Mouse (Mus musculus): ENCODE measurements around the gene Sipa1l2. TPM values are rescaled to one million over a fixed set of nuclear protein-coding genes. Genes with fewer than 3 reads are reported as not detected.

Gene Sipa1l2
- polyA plus RNA-seq, 1 experiment: 19.6 TPM

- no peak for TF ChIP-seq CTCF (IDR thresholded peaks at IDR 0.05; ENCODE audit: control insufficient read depth, insufficient read depth, insufficient replicate concordance, low read depth, low read length)
- TF ChIP-seq POLR2A (IDR thresholded peaks at IDR 0.05; ENCODE audit: control insufficient read depth, low read depth, low read length): no peak
- Histone ChIP-seq H3K36me3 (ENCODE audit: control insufficient read depth, insufficient read depth, low read length) (no peaks in the 10 kb centered on the region; the same call in 1 of the 2 replicates), H3K27me3 (ENCODE audit: control insufficient read depth, insufficient read depth, low read length) (no peaks in the 10 kb centered on the region), H3K4me3 (ENCODE audit: control insufficient read depth, low read depth, low read length) (no peak overlapping the region), H3K27ac (ENCODE audit: control insufficient read depth, insufficient read depth, low read depth, low read length) (no peak overlapping the region), H3K4me1 (ENCODE audit: control insufficient read depth, insufficient read depth, low read length) (no peaks in the 10 kb centered on the region)
These were observed 135.5 kb downstream of the Sipa1l2 start for GRCm38 (mm10) chr8:125434151-125434550.

- Histone ChIP-seq H3K4me3 (ENCODE audit: control insufficient read depth, low read depth, low read length) (no peak overlapping the region), H3K27me3 (ENCODE audit: control insufficient read depth, insufficient read depth, low read length) (no peaks in the 10 kb centered on the region), H3K27ac (ENCODE audit: control insufficient read depth, insufficient read depth, low read depth, low read length) (no peak overlapping the region), H3K36me3 (ENCODE audit: control insufficient read depth, insufficient read depth, low read length) (no peaks in the 10 kb centered on the region; the same call in 1 of the 2 replicates), H3K4me1 (ENCODE audit: control insufficient read depth, insufficient read depth, low read length) (no peaks in the 10 kb centered on the region)
- no peak for TF ChIP-seq CTCF (IDR thresholded peaks at IDR 0.05; ENCODE audit: control insufficient read depth, insufficient read depth, insufficient replicate concordance, low read depth, low read length)
- no peak for TF ChIP-seq POLR2A (IDR thresholded peaks at IDR 0.05; ENCODE audit: control insufficient read depth, low read depth, low read length)
These were observed 138.3 kb downstream of the Sipa1l2 start for GRCm38 (mm10) chr8:125431321-125431720.

GRCm38 (mm10) chr8:125430796-125431195 is 138.8 kb downstream of the Sipa1l2 start:
- TF ChIP-seq CTCF (IDR thresholded peaks at IDR 0.05; ENCODE audit: control insufficient read depth, insufficient read depth, insufficient replicate concordance, low read depth, low read length): no peak
- no peak for TF ChIP-seq POLR2A (IDR thresholded peaks at IDR 0.05; ENCODE audit: control insufficient read depth, low read depth, low read length)
- Histone ChIP-seq H3K4me3 (ENCODE audit: control insufficient read depth, low read depth, low read length) (no peak overlapping the region), H3K4me1 (ENCODE audit: control insufficient read depth, insufficient read depth, low read length) (no peaks in the 10 kb centered on the region), H3K27ac (ENCODE audit: control insufficient read depth, insufficient read depth, low read depth, low read length) (no peak overlapping the region), H3K27me3 (ENCODE audit: control insufficient read depth, insufficient read depth, low read length) (no peaks in the 10 kb centered on the region), H3K36me3 (ENCODE audit: control insufficient read depth, insufficient read depth, low read length) (no peaks in the 10 kb centered on the region; the same call in 1 of the 2 replicates)

DNA sequence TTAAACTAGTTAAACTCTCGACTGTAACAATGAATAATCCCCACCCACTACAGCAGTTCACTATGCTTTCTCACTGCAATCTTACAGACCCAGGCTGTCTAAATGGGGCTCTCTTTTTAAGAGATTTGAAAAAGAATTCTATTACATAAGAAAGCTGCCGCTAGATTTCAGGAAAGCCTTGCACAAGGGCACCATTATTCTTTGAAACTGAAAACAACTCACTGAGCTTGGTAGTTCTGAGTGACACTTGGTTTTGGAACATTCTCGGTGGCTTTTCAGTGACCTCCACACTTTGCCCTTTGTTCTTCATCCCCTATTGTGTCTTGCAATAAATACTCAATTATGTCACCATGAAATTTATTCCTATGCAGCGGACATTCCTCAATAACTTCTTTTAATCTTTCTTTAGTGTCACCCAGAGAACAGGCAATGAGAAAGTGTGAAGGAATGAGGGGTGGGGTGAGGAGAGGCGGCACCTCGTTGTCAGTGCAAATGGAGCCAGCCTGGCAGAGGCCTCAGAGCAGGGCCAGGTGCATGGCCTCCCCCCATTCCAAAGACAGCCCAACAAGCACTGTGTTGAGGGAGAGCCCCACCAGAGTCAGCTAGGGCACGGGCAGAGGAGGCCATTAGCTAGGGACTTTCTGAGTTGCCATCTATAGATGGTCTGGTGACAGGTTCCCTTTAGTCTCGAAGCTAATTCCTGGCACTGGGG is 140.5 kb downstream of the Sipa1l2 start:
- no peak overlapping the region for H3K27ac ChIP-seq (ENCODE audit: control insufficient read depth, insufficient read depth, low read depth, low read length)
- no peak overlapping the region for H3K4me3 ChIP-seq (ENCODE audit: control insufficient read depth, low read depth, low read length)
- H3K27me3 ChIP-seq (ENCODE audit: control insufficient read depth, insufficient read depth, low read length): no peaks in the 10 kb centered on the region
- H3K4me1 ChIP-seq (ENCODE audit: control insufficient read depth, insufficient read depth, low read length): no peaks in the 10 kb centered on the region
- H3K36me3 ChIP-seq (ENCODE audit: control insufficient read depth, insufficient read depth, low read length): no peaks in the 10 kb centered on the region; the same call in 1 of the 2 replicates
- TF ChIP-seq POLR2A (IDR thresholded peaks at IDR 0.05; ENCODE audit: control insufficient read depth, low read depth, low read length) (no peak), CTCF (IDR thresholded peaks at IDR 0.05; ENCODE audit: control insufficient read depth, insufficient read depth, insufficient replicate concordance, low read depth, low read length) (no peak)

- TF ChIP-seq POLR2A (IDR thresholded peaks at IDR 0.05; ENCODE audit: control insufficient read depth, low read depth, low read length) (no peak), CTCF (IDR thresholded peaks at IDR 0.05; ENCODE audit: control insufficient read depth, insufficient read depth, insufficient replicate concordance, low read depth, low read length) (no peak)
- Histone ChIP-seq H3K36me3 (ENCODE audit: control insufficient read depth, insufficient read depth, low read length) (no peaks in the 10 kb centered on the region; the same call in 1 of the 2 replicates), H3K4me3 (ENCODE audit: control insufficient read depth, low read depth, low read length) (no peak overlapping the region), H3K27ac (ENCODE audit: control insufficient read depth, insufficient read depth, low read depth, low read length) (no peak overlapping the region), H3K27me3 (ENCODE audit: control insufficient read depth, insufficient read depth, low read length) (no peaks in the 10 kb centered on the region), H3K4me1 (ENCODE audit: control insufficient read depth, insufficient read depth, low read length) (no peaks in the 10 kb centered on the region)
These were observed 145.7 kb downstream of the Sipa1l2 start for GRCm38 (mm10) chr8:125423861-125424260.

- Histone ChIP-seq H3K4me3 (ENCODE audit: control insufficient read depth, low read depth, low read length) (no peak overlapping the region), H3K27ac (ENCODE audit: control insufficient read depth, insufficient read depth, low read depth, low read length) (no peak overlapping the region), H3K36me3 (ENCODE audit: control insufficient read depth, insufficient read depth, low read length) (no peaks in the 10 kb centered on the region; the same call in 1 of the 2 replicates), H3K27me3 (ENCODE audit: control insufficient read depth, insufficient read depth, low read length) (no peaks in the 10 kb centered on the region), H3K4me1 (ENCODE audit: control insufficient read depth, insufficient read depth, low read length) (no peaks in the 10 kb centered on the region)
- TF ChIP-seq POLR2A (IDR thresholded peaks at IDR 0.05; ENCODE audit: control insufficient read depth, low read depth, low read length) (no peak), CTCF (IDR thresholded peaks at IDR 0.05; ENCODE audit: control insufficient read depth, insufficient read depth, insufficient replicate concordance, low read depth, low read length) (no peak)
These were observed 150.3 kb downstream of the Sipa1l2 start for GRCm38 (mm10) chr8:125419202-125419830.

DNA sequence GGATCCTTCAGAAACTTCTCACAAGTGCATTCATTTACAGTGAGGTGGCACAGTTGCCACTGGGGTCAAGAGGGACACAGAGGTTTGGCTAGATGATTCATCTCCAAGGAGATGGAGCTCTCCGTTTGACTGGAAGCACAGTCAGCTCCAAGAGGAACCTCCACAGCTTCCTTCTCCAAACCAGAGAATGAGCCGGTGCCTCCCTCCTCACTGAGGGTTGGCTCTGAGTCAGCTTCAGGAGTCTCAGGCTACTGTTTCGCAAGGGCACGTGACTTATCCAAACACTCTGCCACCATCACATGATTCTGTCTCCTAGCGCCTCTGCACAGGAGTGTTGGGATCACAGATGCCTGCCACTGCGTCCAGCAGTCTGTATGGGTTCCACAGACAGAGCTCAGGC is 153.5 kb downstream of the Sipa1l2 start:
- Histone ChIP-seq H3K27me3 (ENCODE audit: control insufficient read depth, insufficient read depth, low read length) (no peaks in the 10 kb centered on the region), H3K36me3 (ENCODE audit: control insufficient read depth, insufficient read depth, low read length) (no peaks in the 10 kb centered on the region; the same call in 1 of the 2 replicates), H3K4me3 (ENCODE audit: control insufficient read depth, low read depth, low read length) (no peak overlapping the region), H3K4me1 (ENCODE audit: control insufficient read depth, insufficient read depth, low read length) (no peaks in the 10 kb centered on the region), H3K27ac (ENCODE audit: control insufficient read depth, insufficient read depth, low read depth, low read length) (no peak overlapping the region)
- no peak for TF ChIP-seq POLR2A (IDR thresholded peaks at IDR 0.05; ENCODE audit: control insufficient read depth, low read depth, low read length)
- no peak for TF ChIP-seq CTCF (IDR thresholded peaks at IDR 0.05; ENCODE audit: control insufficient read depth, insufficient read depth, insufficient replicate concordance, low read depth, low read length)
